Mouse (Mus musculus): ENCODE measurements around the gene Mtmr4. TPM values are rescaled to one million over a fixed set of nuclear protein-coding genes. Genes with fewer than 3 reads are reported as not detected.

Gene Mtmr4
- total and polyA plus RNA-seq, 2 experiments from 2014 or later = 6.0 to 17.3 TPM

GRCm38 (mm10) chr11:87665658-87666057 is 73.7 kb downstream of the Mtmr4 start:
- no peak overlapping the region for H3K4me2 ChIP-seq (ENCODE audit: low read depth, low read length)
- 74% methylated on average over 2 of the region's 2 CpGs for WGBS
- ATAC-seq (ENCODE audit: insufficient read depth, low read depth) = no peak
- no peaks in the 10 kb centered on the region for H3K9me3 ChIP-seq (replicated peaks; ENCODE audit: control insufficient read depth, low read length)
- no peak overlapping the region for H3K4me3 ChIP-seq (ENCODE audit: low read depth, low read length)
- no peak overlapping the region for H3K9ac ChIP-seq (replicated peaks; ENCODE audit: low read depth, low read length)
- H3K36me3 ChIP-seq (replicated peaks; ENCODE audit: control insufficient read depth, insufficient read depth, low read length) = no peaks in the 10 kb centered on the region
- no peaks in the 10 kb centered on the region for H3K4me1 ChIP-seq (ENCODE audit: control insufficient read depth, insufficient read depth)
- no peak for DNase-seq (ENCODE audit: low spot score)
- peaks cover 15% of the 10 kb centered on the region for H3K27me3 ChIP-seq (ENCODE audit: control insufficient read depth, insufficient read depth, low read length)
- no peak overlapping the region for H3K27ac ChIP-seq (ENCODE audit: low read depth)
- no peak for TF ChIP-seq EP300 (IDR thresholded peaks at IDR 0.05; ENCODE audit: low read depth)
- no peak for TF ChIP-seq CTCF (IDR thresholded peaks at IDR 0.05; ENCODE audit: low read depth)

Other genes with a start within 250 kb of the Mtmr4 start
- 10.3 and 19.9 TPM in 2 replicates for gene Ppm1e, start 233.1 kb upstream of the Mtmr4 start, total RNA-seq (2014; rRNA removed; ENCODE audit: low replicate concordance)
- gene Ppm1e, start 233.1 kb upstream of the Mtmr4 start, polyA plus RNA-seq (2015; fragmentation: Nextera tagmentation; extraction: Ambion mirVana) = 3.5 and 4.3 TPM in 2 replicates
- 3.7 and 6.9 TPM in 2 replicates for gene Rad51c, start 187.2 kb upstream of the Mtmr4 start, total RNA-seq (2014; rRNA removed; ENCODE audit: low replicate concordance)
- gene Rad51c, start 187.2 kb upstream of the Mtmr4 start, polyA plus RNA-seq (2015; fragmentation: Nextera tagmentation; extraction: Ambion mirVana) = 4.7 and 5.2 TPM in 2 replicates
- gene Tex14, start 187.1 kb upstream of the Mtmr4 start, total RNA-seq (2014; rRNA removed; ENCODE audit: low replicate concordance) = 0.04 and 0.46 TPM in 2 replicates
- gene Tex14, start 187.1 kb upstream of the Mtmr4 start, polyA plus RNA-seq (2015; fragmentation: Nextera tagmentation; extraction: Ambion mirVana) = 0.22 TPM in 1 of 2 replicates, not detected in the other
- gene Gm11492, start 25.5 kb upstream of the Mtmr4 start, total RNA-seq (2014; rRNA removed; ENCODE audit: low replicate concordance) = not detected in 2 replicates
- gene Gm11492, start 25.5 kb upstream of the Mtmr4 start, polyA plus RNA-seq (2015; fragmentation: Nextera tagmentation; extraction: Ambion mirVana) = not detected in 2 replicates
- gene Sept4, start 23.3 kb upstream of the Mtmr4 start, total RNA-seq (2014; rRNA removed; ENCODE audit: low replicate concordance) = 13.9 and 20.6 TPM in 2 replicates
- gene Sept4, start 23.3 kb upstream of the Mtmr4 start, polyA plus RNA-seq (2015; fragmentation: Nextera tagmentation; extraction: Ambion mirVana) = 47.8 and 49.1 TPM in 2 replicates
- gene Hsf5, start 25.0 kb downstream of the Mtmr4 start, total RNA-seq (2014; rRNA removed; ENCODE audit: low replicate concordance) = not detected in 2 replicates
- gene Hsf5, start 25.0 kb downstream of the Mtmr4 start, polyA plus RNA-seq (2015; fragmentation: Nextera tagmentation; extraction: Ambion mirVana) = 0.03 TPM in 1 of 2 replicates, not detected in the other
- 0.19 and 0.73 TPM in 2 replicates for gene Rnf43, start 70.6 kb downstream of the Mtmr4 start, total RNA-seq (2014; rRNA removed; ENCODE audit: low replicate concordance)
- 0.25 and 0.48 TPM in 2 replicates for gene Rnf43, start 70.6 kb downstream of the Mtmr4 start, polyA plus RNA-seq (2015; fragmentation: Nextera tagmentation; extraction: Ambion mirVana)
- gene Supt4a, start 145.4 kb downstream of the Mtmr4 start, total RNA-seq (2014; rRNA removed; ENCODE audit: low replicate concordance) = 50.3 and 73.7 TPM in 2 replicates
- gene Supt4a, start 145.4 kb downstream of the Mtmr4 start, polyA plus RNA-seq (2015; fragmentation: Nextera tagmentation; extraction: Ambion mirVana) = 101 and 104 TPM in 2 replicates
- gene Tspoap1, start 168.4 kb downstream of the Mtmr4 start, total RNA-seq (2014; rRNA removed; ENCODE audit: low replicate concordance) = 1.6 TPM in 1 of 2 replicates, not detected in the other
- 0.12 TPM in 1 of 2 replicates, not detected in the other for gene Tspoap1, start 168.4 kb downstream of the Mtmr4 start, polyA plus RNA-seq (2015; fragmentation: Nextera tagmentation; extraction: Ambion mirVana)
- 0.46 and 2.6 TPM in 2 replicates for gene Mpo, start 201.4 kb downstream of the Mtmr4 start, total RNA-seq (2014; rRNA removed; ENCODE audit: low replicate concordance)
- 0.26 and 0.36 TPM in 2 replicates for gene Mpo, start 201.4 kb downstream of the Mtmr4 start, polyA plus RNA-seq (2015; fragmentation: Nextera tagmentation; extraction: Ambion mirVana)
- 0.19 TPM in 1 of 2 replicates, not detected in the other for gene Lpo, start 236.1 kb downstream of the Mtmr4 start, total RNA-seq (2014; rRNA removed; ENCODE audit: low replicate concordance)
- not detected in 2 replicates for gene Lpo, start 236.1 kb downstream of the Mtmr4 start, polyA plus RNA-seq (2015; fragmentation: Nextera tagmentation; extraction: Ambion mirVana)

All from heart, postnatal 0 days (tissue).